9 mouse cellular contexts compared by ENCODE assay signal in the genomic region with DNA sequence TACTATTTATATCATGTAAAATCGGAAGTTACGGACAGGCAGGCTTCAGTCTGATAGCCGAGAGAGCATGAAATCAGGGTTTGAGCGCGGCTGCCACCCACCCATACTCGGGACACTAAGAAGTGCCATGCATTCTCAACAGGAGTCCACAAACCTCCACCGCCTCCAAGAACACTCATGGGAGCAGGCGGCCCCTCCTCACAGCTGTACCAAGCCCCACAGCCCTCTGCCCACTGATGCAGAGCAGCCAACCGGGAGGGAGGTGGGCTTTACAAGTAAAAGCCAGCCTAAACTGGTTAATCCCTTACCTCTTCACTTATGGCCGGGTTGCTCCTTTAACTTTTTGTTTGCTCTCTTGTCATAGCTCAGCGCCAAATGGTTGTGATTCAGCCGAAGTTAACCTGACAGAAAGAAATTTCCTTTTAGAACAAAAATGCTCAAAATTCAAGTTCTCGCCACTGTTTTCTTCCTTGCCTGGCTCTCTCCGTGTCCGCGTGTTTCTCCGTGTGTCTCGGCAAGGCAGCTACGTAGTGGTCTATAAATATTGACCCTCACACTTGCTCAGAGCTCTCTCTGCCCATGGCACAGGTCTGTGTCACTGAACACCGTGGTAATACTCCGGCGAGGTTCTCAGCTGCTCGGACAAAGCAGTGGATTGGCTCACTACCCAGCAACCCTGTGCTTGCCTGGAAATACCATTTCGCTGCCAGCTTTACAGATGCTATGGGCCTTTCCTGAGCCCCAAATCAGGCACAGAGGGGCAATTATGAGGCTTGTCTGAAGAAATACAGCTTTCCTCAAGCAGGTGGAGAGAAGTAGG.
A peak's percentile ranks its signal among the peaks of the same experiment; 100 is the strongest.
DNase-seq lines count a peak whose midpoint lies in the region; ATAC-seq lines count a peak whose summit lies in the region.
"Had no signal": no experiment of that assay in that cellular context is flagged by ENCODE, and none has a peak within 500 bp of the region (broad histone marks: within the 10 kb centered on the region; RNA-seq: fewer than 3 reads in every experiment).

No protein-coding gene starts in this region.

- 0 out of 2 replicates have a peak overlapping the region, but pooled peaks have one; percentile 8 for H3K4me2 ChIP-seq in limb, embryonic 12.5 days
- H3K4me2 ChIP-seq in forebrain, embryonic 15.5 days (replicated peaks): no peak overlapping the region
- H3K4me2 ChIP-seq in kidney, embryonic 16.5 days (replicated peaks; ENCODE audit: low read depth, low read length): peak overlapping the region; percentile 46
- peak overlapping the region; percentile 42 for H3K4me2 ChIP-seq in neural tube, embryonic 15.5 days
- H3K4me2 ChIP-seq: heart, embryonic 13.5 days had no signal

- ATAC-seq in limb, embryonic 12.5 days (ENCODE audit: insufficient number of reproducible peaks, insufficient read depth, low FRiP score, low TSS enrichment, low read depth): 0 out of 2 replicates have a peak, but pooled peaks have one; percentile 20
- 0 out of 2 replicates have a peak, but pooled peaks have one; percentile 41 for ATAC-seq in forebrain, embryonic 15.5 days (replicated peaks)
- ATAC-seq in kidney, embryonic 16.5 days (ENCODE audit: low FRiP score, low TSS enrichment): peak; percentile 98
- ATAC-seq in neural tube, embryonic 15.5 days (ENCODE audit: low FRiP score): peak; percentile 82

- 75% methylated on average over 24 of the region's 24 CpGs for WGBS in limb, embryonic 12.5 days
- 88% methylated on average over 24 of the region's 24 CpGs for WGBS in limb, embryonic 10.5 days
- 65% methylated on average over 24 of the region's 24 CpGs for WGBS in forebrain, embryonic 15.5 days
- WGBS in kidney, embryonic 16.5 days: 62% methylated on average over 24 of the region's 24 CpGs
- 67% methylated on average over 24 of the region's 24 CpGs for WGBS in neural tube, embryonic 15.5 days

- no peak for DNase-seq in limb, embryonic 10.5 days (ENCODE audit: low spot score)
- no peak for DNase-seq in embryo, embryonic 10.5 days (ENCODE audit: low spot score)
- no peak for DNase-seq in adrenal gland, postnatal 25 days
- no peak for DNase-seq in spleen, postnatal 10 days (ENCODE audit: low spot score in 2 of 2)

- no peak overlapping the region for H3K4me3 ChIP-seq in limb, embryonic 12.5 days (replicated peaks)
- H3K4me3 ChIP-seq in limb, embryonic 10.5 days: no peak overlapping the region
- no peak overlapping the region for H3K4me3 ChIP-seq in forebrain, embryonic 15.5 days
- H3K4me3 ChIP-seq in kidney, embryonic 16.5 days (ENCODE audit: low read length): peak overlapping the region; percentile 29
- peak overlapping the region; percentile 25 for H3K4me3 ChIP-seq in neural tube, embryonic 15.5 days (replicated peaks)
- H3K4me3 ChIP-seq: heart, embryonic 13.5 days had no signal

- H3K9ac ChIP-seq in limb, embryonic 12.5 days (replicated peaks): 0 out of 2 replicates have a peak overlapping the region, but pooled peaks have one; percentile 34
- no peak overlapping the region for H3K9ac ChIP-seq in forebrain, embryonic 15.5 days (replicated peaks)
- H3K9ac ChIP-seq in kidney, embryonic 16.5 days (replicated peaks; ENCODE audit: low read length): peak overlapping the region; percentile 56
- H3K9ac ChIP-seq in neural tube, embryonic 15.5 days (replicated peaks): no peak overlapping the region
- H3K9ac ChIP-seq: heart, embryonic 13.5 days had no signal

- H3K36me3 ChIP-seq in limb, embryonic 12.5 days: no peaks in the 10 kb centered on the region
- H3K36me3 ChIP-seq in limb, embryonic 10.5 days: no peaks in the 10 kb centered on the region
- no peaks in the 10 kb centered on the region for H3K36me3 ChIP-seq in forebrain, embryonic 15.5 days
- H3K36me3 ChIP-seq in kidney, embryonic 16.5 days (ENCODE audit: insufficient read depth, low read length): no peaks in the 10 kb centered on the region
- no peaks in the 10 kb centered on the region for H3K36me3 ChIP-seq in neural tube, embryonic 15.5 days
- H3K36me3 ChIP-seq: heart, embryonic 13.5 days had no signal

- no peaks in the 10 kb centered on the region for H3K27me3 ChIP-seq in limb, embryonic 12.5 days
- no peaks in the 10 kb centered on the region for H3K27me3 ChIP-seq in limb, embryonic 10.5 days (ENCODE audit: low read depth, poor library complexity, severe bottlenecking)
- no peaks in the 10 kb centered on the region for H3K27me3 ChIP-seq in forebrain, embryonic 15.5 days
- H3K27me3 ChIP-seq in kidney, embryonic 16.5 days (ENCODE audit: insufficient read depth, low read length): no peaks in the 10 kb centered on the region
- H3K27me3 ChIP-seq in neural tube, embryonic 15.5 days (replicated peaks): no peaks in the 10 kb centered on the region
- H3K27me3 ChIP-seq: heart, embryonic 13.5 days had no signal

- H3K9me3 ChIP-seq in limb, embryonic 12.5 days: no peaks in the 10 kb centered on the region
- H3K9me3 ChIP-seq in limb, embryonic 10.5 days (replicated peaks): no peaks in the 10 kb centered on the region
- H3K9me3 ChIP-seq in forebrain, embryonic 15.5 days: no peaks in the 10 kb centered on the region
- H3K9me3 ChIP-seq in kidney, embryonic 16.5 days (ENCODE audit: low read length): no peaks in the 10 kb centered on the region
- H3K9me3 ChIP-seq in neural tube, embryonic 15.5 days (replicated peaks): no peaks in the 10 kb centered on the region
- H3K9me3 ChIP-seq: heart, embryonic 13.5 days had no signal

- no peak overlapping the region for H3K27ac ChIP-seq in limb, embryonic 12.5 days
- no peak overlapping the region for H3K27ac ChIP-seq in limb, embryonic 10.5 days
- H3K27ac ChIP-seq in forebrain, embryonic 15.5 days (replicated peaks): no peak overlapping the region
- peak overlapping the region; percentile 92 for H3K27ac ChIP-seq in kidney, embryonic 16.5 days (ENCODE audit: low read length)
- peak overlapping the region; percentile 51 for H3K27ac ChIP-seq in neural tube, embryonic 15.5 days (replicated peaks)
- H3K27ac ChIP-seq: heart, embryonic 13.5 days had no signal

- H3K4me1 ChIP-seq in limb, embryonic 12.5 days (replicated peaks): peaks cover 13% of the 10 kb centered on the region; the same call in 1 of the 2 replicates
- H3K4me1 ChIP-seq in limb, embryonic 10.5 days: peaks cover 8% of the 10 kb centered on the region; the same call in 1 of the 2 replicates
- peaks cover 3% of the 10 kb centered on the region for H3K4me1 ChIP-seq in forebrain, embryonic 15.5 days
- peaks cover 4% of the 10 kb centered on the region; the same call in 1 of the 2 replicates for H3K4me1 ChIP-seq in kidney, embryonic 16.5 days (ENCODE audit: insufficient read depth, low read length)
- H3K4me1 ChIP-seq in neural tube, embryonic 15.5 days: peaks cover 3% of the 10 kb centered on the region; the same call in 1 of the 2 replicates

Comparison
In these comparisons a context has a peak if more than half of its experiments do, and no peak if none do; other contexts are left out.
1. ATAC-seq: peak in every context shown above with its lines; median percentile 98 in kidney, embryonic 16.5 days; 82 in neural tube, embryonic 15.5 days; 41 in forebrain, embryonic 15.5 days; 20 in limb, embryonic 12.5 days.
2. H3K27ac ChIP-seq: peak in kidney, embryonic 16.5 days (single experiment) and neural tube, embryonic 15.5 days (single experiment); none in limb, embryonic 12.5 days (single experiment), limb, embryonic 10.5 days (single experiment) and forebrain, embryonic 15.5 days (single experiment).
3. H3K4me3 ChIP-seq: peak in kidney, embryonic 16.5 days (single experiment) and neural tube, embryonic 15.5 days (single experiment); none in limb, embryonic 12.5 days (single experiment), limb, embryonic 10.5 days (single experiment) and forebrain, embryonic 15.5 days (single experiment).
4. H3K9ac ChIP-seq: peak in limb, embryonic 12.5 days (single experiment) and kidney, embryonic 16.5 days (single experiment); none in forebrain, embryonic 15.5 days (single experiment) and neural tube, embryonic 15.5 days (single experiment).